Mouse (Mus musculus) midbrain, postnatal 0 days (tissue): Measurements from ENCODE around the gene Mpl. TPM values are rescaled to one million over a fixed set of nuclear protein-coding genes. Genes with fewer than 3 reads are reported as not detected.

Experiments used
- ATAC-seq: fragments of 200-750 bp; cut with Nextera tagmentation; 2 replicates; pipeline ENCODE4 v1.8.0; 2017; ENCODE audit warnings: moderate number of reproducible peaks, mild to moderate bottlenecking, moderate TSS enrichment, moderate library complexity; ENCODE audit not compliant: low FRiP score
- DNase-seq: peaks from one replicate; pipeline ENCODE4 v3.0.0-alpha.2; 2015; ENCODE audit warnings: low spot score
- H3K27ac ChIP-seq: fragments of 300-500 bp; sonication (generic); 2 replicates; pipeline ENCODE4 v1.5.1; 2014; ENCODE audit warnings: low read depth, mild to moderate bottlenecking, low read length, mixed read lengths
- H3K27me3 ChIP-seq: fragments of 300-500 bp; sonication (generic); 2 replicates; pipeline ENCODE4 v1.6.1; 2014; ENCODE audit warnings: low read length, control low read depth, mixed read lengths; ENCODE audit not compliant: insufficient read depth
- H3K36me3 ChIP-seq: fragments of 300-500 bp; sonication (generic); 2 replicates; pipeline ENCODE4 v1.6.1; 2014; ENCODE audit warnings: low read length, control low read depth, mixed read lengths; ENCODE audit not compliant: insufficient read depth
- H3K4me1 ChIP-seq: fragments of 300-500 bp; sonication (generic); 2 replicates; pipeline ENCODE4 v1.6.1; 2014; ENCODE audit warnings: mild to moderate bottlenecking, control low read depth, antibody characterized with exemption, low read length, mixed read lengths; ENCODE audit not compliant: insufficient read depth
- H3K4me2 ChIP-seq: fragments of 300-500 bp; sonication (generic); 2 replicates; pipeline ENCODE4 v1.6.1; 2014; ENCODE audit warnings: low read depth, mild to moderate bottlenecking, low read length, mixed read lengths; ENCODE audit not compliant: poor library complexity, severe bottlenecking
- H3K4me3 ChIP-seq: fragments of 300-500 bp; sonication (generic); 2 replicates; pipeline ENCODE4 v1.5.1; 2014; ENCODE audit warnings: low read depth, mild to moderate bottlenecking, low read length, moderate library complexity
- H3K9ac ChIP-seq: fragments of 300-500 bp; sonication (generic); replicated peaks from 2 replicates; pipeline ENCODE4 v1.6.1; 2014; ENCODE audit warnings: mild to moderate bottlenecking, low read length, moderate library complexity, mixed read lengths; ENCODE audit not compliant: poor library complexity, severe bottlenecking
- H3K9me3 ChIP-seq: fragments of 300-500 bp; sonication (generic); 2 replicates; pipeline ENCODE4 v1.6.1; 2016; ENCODE audit warnings: low read length, control low read depth
- CTCF ChIP-seq: IDR thresholded peaks from 2 replicates; pipeline ENCODE4 v1.5.1; 2016; ENCODE audit warnings: antibody characterized with exemption, mild to moderate bottlenecking
- WGBS: fragments of 180-500 bp; shearing (Covaris S2); extraction: QIAGEN DNeasy Blood & Tissue Kit; methylation state at CpG from one replicate; pipeline ENCODE4 v1.1.7; 2014; 5-methylcytosine and 5-hydroxymethylcytosine counted together
- polyA plus RNA-seq: library from polyadenylated mRNA; unstranded; fragments of >200 nt; fragmentation: Nextera tagmentation; extraction: Ambion mirVana; gene quantifications from 2 replicates; pipeline ENCODE4 v1.2.1, GENCODE M21; 2015
- total RNA-seq: library from RNA; depleted of rRNA; stranded (reverse); fragments of >200 nt; gene quantifications from 2 replicates; pipeline ENCODE4 v1.2.3, GENCODE M21; 2014

Mpl gene
- total and polyA plus RNA-seq, 2 experiments from 2014 or later, result 0.11 TPM

GRCm38 (mm10) chr4:118445781-118446414 is 11.4 kb downstream of the Mpl start:
- DNase-seq, result peak; percentile 38
- Histone ChIP-seq H3K27me3 (no peaks in the 10 kb centered on the region), H3K4me2 (peak overlapping the region; percentile 68), H3K9ac (peak overlapping the region; percentile 51), H3K36me3 (no peaks in the 10 kb centered on the region), H3K4me1 (0 out of 2 replicates have a peak, but pooled peaks cover 4% of the 10 kb centered on the region), H3K4me3 (peak overlapping the region; percentile 35), H3K9me3 (no peaks in the 10 kb centered on the region), H3K27ac (no peak overlapping the region)
- TF ChIP-seq CTCF, result peak; percentile 48
- WGBS, result 20% methylated on average over 18 of the region's 18 CpGs
- ATAC-seq, result peak; percentile 69

- Histone ChIP-seq H3K9me3 (no peaks in the 10 kb centered on the region), H3K4me2 (no peak overlapping the region), H3K36me3 (no peaks in the 10 kb centered on the region), H3K4me1 (0 out of 2 replicates have a peak, but pooled peaks cover 4% of the 10 kb centered on the region), H3K9ac (no peak overlapping the region), H3K27me3 (no peaks in the 10 kb centered on the region), H3K4me3 (no peak overlapping the region), H3K27ac (no peak overlapping the region)
- ATAC-seq (no peak), DNase-seq (no peak)
- no peak for TF ChIP-seq CTCF
- WGBS, result 82% methylated on average over 10 of the region's 10 CpGs
These were observed 12.2 kb downstream of the Mpl start for GRCm38 (mm10) chr4:118445088-118445487.

- ATAC-seq, result peak; percentile 28; the same call in 1 of the 2 replicates
- Histone ChIP-seq H3K9ac (peak overlapping the region; percentile 59), H3K4me3 (peak overlapping the region; percentile 34), H3K27me3 (no peaks in the 10 kb centered on the region), H3K27ac (peak overlapping the region; percentile 79), H3K4me1 (no peaks in the 10 kb centered on the region; the same call in 1 of the 2 replicates), H3K4me2 (peak overlapping the region; percentile 87), H3K36me3 (no peaks in the 10 kb centered on the region), H3K9me3 (no peaks in the 10 kb centered on the region)
- WGBS, result 8% methylated on average over 12 of the region's 12 CpGs
- DNase-seq, result peak; percentile 38
- no peak for TF ChIP-seq CTCF
These were observed 19.5 kb downstream of the Mpl start for GRCm38 (mm10) chr4:118437829-118438253.

GRCm38 (mm10) chr4:118436820-118437603 is 20.3 kb downstream of the Mpl start, which contains the start of gene Cdc20:
TSS of gene Cdc20 (minus strand) at chr4:118437352.
- under 1% methylated on average over 67 of the region's 67 CpGs for WGBS
- Histone ChIP-seq H3K4me2 (peak within 1 kb of the TSS; percentile 87), H3K36me3 (peaks cover 4% of the 10 kb centered on the region), H3K27me3 (no peaks in the 10 kb centered on the region), H3K4me3 (peak within 1 kb of the TSS; percentile 34), H3K27ac (peak within 1 kb of the TSS; percentile 79), H3K9me3 (no peaks in the 10 kb centered on the region), H3K4me1 (no peaks in the 10 kb centered on the region; the same call in 1 of the 2 replicates), H3K9ac (peak within 1 kb of the TSS; percentile 59)
- ATAC-seq, result peak; percentile 97
- peak; percentile 21; the same call in 1 of the 2 replicates for TF ChIP-seq CTCF
- DNase-seq, result peak; percentile 98

- Histone ChIP-seq H3K9me3 (no peaks in the 10 kb centered on the region), H3K36me3 (peaks cover 11% of the 10 kb centered on the region), H3K4me3 (no peak overlapping the region), H3K27ac (no peak overlapping the region), H3K27me3 (no peaks in the 10 kb centered on the region), H3K4me2 (no peak overlapping the region), H3K9ac (no peak overlapping the region), H3K4me1 (no peaks in the 10 kb centered on the region; the same call in 1 of the 2 replicates)
- 70% methylated on average over 8 of the region's 8 CpGs for WGBS
- no peak for TF ChIP-seq CTCF
- ATAC-seq, result no peak
- DNase-seq, result no peak
These were observed 25.0 kb downstream of the Mpl start for GRCm38 (mm10) chr4:118432332-118432731.
